Mouse (Mus musculus) gastrocnemius, adult 18-20 months (tissue): ENCODE data around the gene Adamts20. TPM values are rescaled to one million over a fixed set of nuclear protein-coding genes. Genes with fewer than 3 reads are reported as not detected.
"Not testable (repeated sequence)": the region's sequence is repeated elsewhere in the genome, so short reads cannot be mapped to it uniquely, and the experiment has no call there.

Experiments used
- DNase-seq: peaks from one replicate; pipeline ENCODE4 v3.0.0; 2021; ENCODE audit warnings: low spot score
- total RNA-seq, 2 experiments: library from RNA; stranded (reverse); gene quantifications; 2 replicates each; pipeline ENCODE4 v1.2.3; 2021

Adamts20 gene
- total RNA-seq, 2 experiments from 2014 or later: 1.9 to 2.3 TPM

DNA sequence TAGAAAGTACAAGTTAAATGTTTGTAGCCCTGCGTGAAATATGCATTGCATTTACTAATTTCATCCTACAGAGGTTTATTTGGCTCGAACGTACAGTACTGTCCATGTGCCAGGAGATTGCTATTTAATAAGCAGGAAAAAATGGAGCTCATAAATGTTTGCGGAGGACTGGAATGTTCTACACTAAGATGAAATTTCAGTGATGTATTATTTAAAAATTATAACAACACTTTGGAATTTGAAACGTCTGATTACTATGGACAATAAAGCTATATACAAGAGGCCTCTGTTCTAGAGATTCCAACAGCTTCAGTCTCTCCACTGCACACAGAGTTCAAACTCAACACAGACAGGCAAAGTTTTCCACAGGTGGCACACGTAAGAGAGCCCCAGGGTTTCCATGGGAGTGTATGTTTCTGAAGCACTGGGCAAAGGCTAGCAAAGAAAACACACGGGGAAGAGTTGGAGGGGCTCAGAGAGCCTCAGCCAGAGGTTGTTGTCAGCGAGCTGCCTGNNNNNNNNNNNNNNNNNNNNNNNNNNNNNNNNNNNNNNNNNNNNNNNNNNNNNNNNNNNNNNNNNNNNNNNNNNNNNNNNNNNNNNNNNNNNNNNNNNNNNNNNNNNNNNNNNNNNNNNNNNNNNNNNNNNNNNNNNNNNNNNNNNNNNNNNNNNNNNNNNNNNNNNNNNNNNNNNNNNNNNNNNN lies 20.6 kb downstream of the Adamts20 start:
- DNase-seq: no peak

DNA sequence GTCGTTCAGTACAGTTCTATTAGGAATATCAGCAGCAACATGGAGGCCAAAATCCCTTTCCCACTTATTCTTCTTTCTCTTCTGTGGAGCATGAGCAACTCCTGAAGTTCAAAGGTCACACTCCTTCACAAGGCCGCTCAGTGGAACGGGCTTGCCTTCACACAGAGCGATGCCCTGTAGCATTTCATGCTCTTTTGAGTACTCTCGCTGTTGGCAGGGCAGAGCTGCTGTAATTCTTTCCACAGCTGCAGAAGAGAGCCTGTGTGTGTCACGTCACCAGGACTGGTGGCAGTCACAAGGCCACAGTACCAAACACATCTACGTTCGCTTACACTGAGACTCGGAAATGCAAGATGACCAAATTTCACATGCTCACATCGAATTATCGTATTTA lies 21.2 kb downstream of the Adamts20 start:
- DNase-seq: no peak

DNA sequence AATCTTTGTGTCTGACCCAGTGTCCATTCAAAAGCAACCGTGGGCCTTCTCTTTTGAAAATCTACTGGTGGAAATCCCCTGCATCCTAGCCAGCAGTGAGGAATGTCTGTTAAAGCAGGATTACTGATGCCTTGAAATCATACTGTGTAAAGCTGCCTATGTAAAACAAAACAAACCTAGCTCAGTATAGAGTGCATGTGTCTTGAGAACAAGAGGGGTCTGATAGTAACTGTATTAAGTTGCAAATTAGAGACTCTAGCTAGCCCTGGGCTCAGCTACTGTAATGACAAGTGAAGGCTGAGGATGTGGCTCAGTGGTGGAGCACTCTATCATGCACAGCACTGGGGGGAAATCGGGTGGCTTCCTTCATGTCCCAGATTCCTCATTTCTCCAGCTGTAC lies 22.2 kb downstream of the Adamts20 start:
- DNase-seq: no peak

DNA sequence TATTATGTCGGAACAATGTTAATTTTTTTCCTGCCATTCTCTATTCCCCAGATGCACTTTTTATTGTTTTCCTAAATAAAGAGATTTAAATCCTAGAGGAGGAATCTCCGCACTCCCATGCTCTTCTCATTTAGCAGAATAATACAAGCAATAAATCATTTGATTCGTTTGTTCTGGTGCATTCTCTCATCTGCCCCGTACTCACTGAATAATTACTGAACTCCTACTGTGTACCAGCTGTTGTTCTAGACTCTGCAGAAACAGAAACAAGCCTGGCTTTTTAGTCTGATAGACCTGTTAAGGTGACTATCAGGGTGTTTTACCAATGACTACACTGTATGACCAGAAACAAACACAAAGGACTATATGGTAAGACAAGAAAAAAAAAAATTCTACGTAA lies 29.7 kb downstream of the Adamts20 start:
- no peak for DNase-seq

DNA sequence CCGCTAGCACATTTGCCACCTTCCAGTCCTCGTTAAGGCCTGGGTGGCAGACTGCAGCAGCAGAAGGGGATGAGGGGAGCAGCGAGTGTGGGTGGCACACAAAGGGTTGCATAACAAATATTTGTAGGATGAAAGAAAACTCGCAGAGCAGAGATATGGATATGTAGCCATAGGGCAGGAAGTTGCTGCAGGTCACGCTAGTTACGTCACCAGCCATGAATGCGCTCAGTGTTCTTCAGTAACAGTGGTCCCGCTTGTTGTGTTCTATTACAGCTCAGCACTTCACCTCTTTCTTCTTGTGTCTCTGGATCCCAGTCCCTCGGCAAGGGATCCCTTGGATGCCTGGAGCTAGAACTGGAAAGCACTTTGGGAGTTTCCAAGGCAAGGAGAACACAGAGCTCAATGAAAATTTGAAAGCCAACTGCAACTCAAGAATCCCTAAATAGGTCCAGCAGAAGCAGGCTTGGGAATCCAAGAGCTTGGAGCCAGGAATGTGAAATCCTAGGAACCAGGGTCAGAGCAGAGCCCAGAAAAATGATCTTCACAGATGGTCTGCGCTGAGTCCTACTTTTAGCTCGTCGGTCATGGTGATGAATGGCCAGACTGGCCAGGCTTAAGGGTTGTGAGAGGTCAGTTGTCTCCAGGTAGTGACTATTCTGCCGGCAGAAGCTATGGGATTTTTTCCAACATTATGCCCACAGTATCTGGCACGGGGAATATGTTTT lies 34.4 kb downstream of the Adamts20 start:
- peak; percentile 65 for DNase-seq

DNA sequence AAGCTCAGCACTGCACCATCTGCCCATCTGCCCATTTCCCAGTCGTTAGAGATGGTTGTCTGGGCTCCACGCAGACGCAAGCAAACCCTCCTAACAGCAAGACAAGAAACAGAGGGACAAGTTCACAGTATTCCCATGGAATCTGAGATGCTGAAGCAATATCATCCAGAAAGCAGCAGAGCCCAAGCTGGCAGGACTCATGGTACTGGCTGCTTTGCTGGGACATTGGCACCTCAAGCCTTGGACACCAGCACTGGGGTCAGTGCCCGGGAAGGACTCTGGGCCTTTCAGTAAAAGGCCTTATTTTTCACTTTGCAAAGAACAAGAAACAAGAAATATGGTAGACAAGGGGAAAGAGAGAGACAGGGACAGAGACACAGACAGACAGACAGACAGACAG lies 36.5 kb downstream of the Adamts20 start:
- DNase-seq: peak; percentile 52

DNA sequence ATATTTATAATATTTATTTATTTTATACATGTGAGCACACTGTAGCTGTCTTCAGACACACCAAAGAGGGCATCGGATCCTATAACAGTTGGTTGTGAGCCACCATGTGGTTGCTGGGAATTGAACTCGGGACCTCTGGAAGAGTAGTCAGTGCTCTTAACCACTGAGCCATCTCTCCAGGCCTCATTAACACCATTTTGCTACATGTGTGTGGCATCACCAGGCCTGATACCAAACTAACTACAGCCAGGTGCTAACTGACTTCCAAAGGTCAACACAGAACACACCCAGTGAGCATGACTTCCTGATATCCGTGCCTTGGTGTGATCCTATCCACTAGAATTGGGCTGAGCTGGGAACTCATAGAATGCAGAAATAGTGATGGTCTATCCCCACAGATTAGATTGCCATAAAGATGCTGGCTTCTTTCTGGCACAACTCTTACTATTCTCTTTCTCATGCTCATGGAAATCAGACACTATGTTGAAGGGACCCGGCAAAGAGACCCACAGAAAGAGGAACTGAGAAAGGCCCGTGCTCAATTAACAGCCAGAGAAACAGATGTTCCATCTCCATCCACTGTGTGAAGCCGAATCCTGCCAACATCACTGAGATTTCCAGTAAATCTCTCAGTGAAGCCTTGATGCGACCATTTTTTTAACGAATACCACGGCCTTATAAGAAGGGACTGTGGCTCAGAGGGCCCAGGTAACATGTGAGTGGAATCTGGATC lies 37.6 kb downstream of the Adamts20 start:
- no peak for DNase-seq

DNA sequence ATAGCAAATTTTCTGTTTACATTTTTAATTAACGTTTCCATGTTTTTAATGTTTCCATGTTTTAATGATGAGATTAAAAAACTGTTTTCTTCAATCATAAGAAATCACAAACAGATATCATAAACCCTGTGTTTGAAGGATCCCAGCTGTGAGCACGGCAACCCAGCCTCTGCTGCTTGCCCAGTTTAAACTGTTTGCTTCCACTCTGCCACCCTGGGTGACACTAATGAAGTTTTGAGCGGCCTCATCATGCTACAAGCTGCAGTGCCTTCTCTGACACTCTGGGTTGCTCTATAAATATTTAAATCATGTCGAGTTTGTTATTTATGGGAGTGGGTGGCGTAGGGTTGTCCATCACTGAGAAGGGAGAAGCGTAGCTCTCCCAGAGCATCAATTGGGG lies 44.7 kb downstream of the Adamts20 start:
- DNase-seq: no peak

DNA sequence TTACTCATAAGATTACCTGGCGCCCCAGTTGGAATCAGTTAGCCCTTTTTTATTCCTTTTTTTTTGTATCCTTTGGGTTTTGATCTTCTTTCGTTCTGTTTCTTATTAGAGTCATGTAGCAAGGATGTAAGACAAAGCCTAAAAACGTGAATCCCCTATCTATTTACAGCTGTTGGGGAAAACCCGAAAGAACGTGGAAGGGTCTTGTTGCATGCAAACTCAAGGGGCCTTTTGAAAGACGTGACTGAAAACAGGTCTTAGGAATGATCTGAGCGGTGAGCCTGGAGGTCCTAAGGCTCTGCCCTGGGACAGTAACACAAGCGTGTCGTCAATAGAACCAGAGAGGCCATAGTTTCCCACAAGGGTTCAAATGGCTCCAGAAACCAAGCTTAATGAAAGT lies 46.1 kb downstream of the Adamts20 start:
- no peak for DNase-seq

DNA sequence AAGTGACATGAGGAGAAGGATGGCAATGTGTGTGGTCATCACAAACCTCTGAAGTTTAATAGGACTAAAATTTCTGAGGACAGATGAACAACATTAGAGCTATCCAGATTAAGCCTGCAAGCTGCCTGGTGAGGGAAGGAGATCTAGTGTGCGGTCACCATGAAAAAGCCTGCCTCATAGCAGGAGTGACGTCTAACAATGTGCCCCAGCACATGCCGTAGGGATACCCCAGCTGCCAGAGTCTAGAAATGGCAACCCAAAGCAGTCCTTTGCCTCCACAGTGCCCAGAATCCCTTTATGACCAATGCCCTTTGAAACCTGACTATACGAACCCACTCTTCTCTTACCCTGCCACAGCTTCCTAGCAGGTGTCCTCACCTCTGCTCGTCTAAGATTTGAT lies 46.8 kb downstream of the Adamts20 start:
- no peak for DNase-seq

DNA sequence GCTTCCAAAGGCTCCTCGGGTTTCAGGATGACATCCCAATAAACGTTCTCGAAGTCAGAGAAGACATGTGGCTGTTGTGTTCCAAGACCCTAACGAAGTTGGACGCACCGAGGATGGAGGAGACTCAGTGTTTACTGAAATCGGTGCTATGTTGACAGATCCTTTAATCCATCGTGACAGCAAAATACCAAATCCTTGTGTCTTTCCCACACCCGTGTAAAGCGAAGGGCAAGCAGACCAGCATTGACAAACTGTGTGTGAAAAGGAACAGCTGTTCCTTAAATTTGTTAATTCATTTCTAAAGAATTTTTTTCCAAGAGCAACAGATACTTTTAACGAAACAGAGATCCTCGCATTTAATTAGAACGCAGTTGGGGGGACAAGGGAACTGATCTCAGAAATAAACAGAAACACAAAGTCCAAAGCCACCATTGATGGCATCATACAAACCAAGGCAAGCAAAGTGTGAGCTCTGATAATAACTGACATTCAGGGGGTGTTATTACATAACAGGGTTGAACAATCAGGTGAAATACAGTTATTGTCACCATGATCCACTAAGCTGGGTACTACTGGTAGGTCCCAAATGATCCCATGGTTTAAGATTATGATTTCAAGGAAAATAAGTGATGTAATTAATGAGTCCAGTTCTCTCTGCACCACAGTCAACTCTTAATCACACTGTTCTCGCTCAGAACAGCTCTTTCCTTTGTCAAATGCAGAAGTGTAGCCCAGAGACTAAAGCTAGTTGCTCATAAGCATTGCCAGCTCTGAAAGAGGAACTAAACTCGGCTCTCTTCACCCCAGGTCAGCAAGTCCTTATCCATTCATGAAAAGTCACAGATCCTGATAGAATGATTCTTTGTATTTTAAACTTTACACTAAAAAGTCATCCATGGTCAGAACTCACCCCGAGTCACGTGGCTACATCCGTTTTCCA lies 47.7 kb downstream of the Adamts20 start:
- no peak for DNase-seq

DNA sequence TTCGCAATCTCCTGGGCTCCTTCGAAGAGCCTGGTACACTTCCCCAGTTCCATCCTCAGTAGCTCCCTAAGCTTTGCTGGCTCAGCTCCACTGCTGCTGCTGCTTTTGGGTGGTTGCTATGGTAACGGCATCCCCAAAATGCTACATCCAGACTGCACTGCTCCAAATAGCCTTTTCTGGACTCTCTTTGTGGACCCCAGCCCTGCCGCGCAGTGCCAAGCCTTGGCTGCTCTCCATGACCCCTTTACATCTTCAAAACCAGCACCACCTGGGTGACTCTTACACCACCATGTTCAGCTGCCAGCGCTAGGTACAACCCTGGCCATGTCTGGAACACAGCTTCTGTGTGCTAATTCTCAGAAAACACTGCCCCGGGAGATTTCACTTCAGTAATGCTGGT lies 55.4 kb downstream of the Adamts20 start:
- no peak for DNase-seq

DNA sequence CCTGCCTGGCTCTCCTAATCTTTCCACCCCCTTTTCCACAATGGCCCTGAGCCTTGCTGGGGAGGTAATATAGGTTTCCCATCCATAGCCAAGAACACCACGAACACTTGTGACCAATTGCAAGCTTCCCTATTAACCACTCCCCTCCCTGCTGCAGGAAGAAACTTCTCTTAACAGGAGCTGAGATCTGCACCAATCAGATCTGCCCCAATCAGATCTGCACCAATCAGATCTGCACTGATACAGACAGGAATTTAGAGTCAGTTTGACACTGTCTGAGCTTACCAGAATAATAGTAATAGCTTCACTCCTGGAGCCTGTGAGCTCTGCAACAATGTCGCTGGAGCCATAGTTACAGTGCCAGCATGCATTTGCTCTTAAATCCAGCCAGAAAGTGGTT lies 58.9 kb downstream of the Adamts20 start:
- no peak for DNase-seq

DNA sequence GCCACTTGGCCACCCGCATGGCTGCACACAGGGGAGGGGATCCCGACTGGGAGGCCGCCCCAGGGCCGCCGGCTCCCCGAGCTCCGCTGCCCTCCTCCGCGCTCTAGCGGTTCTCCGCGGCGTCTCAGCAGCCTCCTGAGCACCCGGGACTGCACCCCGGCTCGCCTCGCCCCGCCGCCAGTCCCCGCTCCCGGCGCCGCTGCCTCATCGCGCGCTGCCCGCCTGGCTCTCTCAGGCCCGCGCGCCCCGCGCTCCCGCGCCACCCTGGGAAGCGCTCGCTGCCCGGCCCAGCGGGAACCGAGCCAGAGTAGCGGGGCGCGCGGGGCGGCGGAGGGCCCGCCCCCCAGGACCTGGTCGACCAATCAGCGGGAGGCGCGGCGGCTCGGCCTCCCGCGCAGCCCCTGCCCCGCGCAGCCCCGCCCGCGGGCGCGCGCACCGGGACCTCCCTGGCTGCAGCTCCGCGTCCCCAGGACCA lies 61.1 kb downstream of the Adamts20 start:
- DNase-seq: peak; percentile 69

DNA sequence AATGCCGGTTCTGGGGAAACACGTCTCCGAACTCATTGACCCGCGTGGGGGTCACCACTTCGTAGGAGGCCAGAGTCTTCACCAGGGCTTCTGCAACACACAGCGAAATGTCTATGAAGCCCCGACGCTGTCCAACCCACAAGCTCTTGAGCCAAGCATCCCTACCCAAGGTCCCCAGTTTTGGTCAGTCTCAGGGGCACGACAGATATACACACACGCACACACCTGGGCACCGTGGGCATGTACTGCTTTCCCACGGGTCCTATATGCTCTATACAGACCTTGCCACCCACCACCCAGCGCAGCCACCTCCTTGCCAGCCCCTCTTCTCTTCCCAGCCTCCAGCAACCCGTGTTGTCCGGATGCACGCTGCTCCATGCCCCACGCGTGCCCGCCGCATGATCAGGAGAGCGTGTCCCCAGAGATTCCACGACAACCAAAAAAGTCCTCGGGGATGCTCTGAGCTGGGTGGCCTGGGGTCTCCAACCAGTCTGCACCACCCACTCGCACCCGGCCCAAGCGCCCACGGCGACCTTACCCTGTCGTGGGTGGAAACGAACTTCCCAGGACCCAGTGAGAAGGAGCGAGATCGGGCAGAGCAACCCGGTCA lies 61.7 kb downstream of the Adamts20 start:
- no peak for DNase-seq

DNA sequence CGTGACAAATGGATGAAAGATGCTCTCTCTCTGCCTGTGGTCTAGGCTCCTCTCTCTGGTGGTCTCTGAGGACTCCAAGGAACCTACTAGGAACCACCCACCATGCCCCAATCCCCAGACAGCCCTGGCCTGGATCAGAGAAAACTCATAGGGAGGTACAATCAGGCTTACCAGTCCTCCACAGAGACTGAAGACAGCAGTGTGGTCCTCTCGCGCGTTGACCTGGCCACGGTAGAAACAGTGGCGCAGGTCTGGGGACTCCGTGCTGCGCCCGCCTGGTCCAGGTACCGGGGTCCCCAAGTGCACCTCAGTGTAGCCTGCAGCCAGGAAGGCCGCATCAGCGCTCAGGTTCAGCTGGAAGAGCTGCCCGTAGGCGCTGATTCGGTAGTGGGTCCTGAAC lies 62.2 kb downstream of the Adamts20 start:
- DNase-seq: no peak

DNA sequence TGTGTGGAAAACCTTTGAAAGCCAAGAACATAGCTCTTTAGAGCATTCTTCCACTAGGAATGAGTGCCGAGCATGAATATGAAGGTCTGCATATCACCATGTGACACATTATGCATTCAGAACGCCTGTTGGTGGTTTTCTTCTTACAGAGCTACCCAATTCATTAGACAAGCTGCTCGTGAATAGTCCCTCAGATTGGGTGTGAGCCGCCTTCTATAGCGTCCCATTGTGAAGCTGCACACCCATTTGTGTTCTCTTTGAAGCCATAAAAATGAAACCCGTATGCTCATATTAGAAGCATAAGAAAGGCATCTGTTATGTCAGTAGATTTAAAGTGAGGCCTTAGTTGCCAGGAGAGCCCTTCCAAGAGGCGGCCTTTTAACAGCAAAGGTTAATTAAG lies 72.5 kb downstream of the Adamts20 start:
- no peak for DNase-seq

DNA sequence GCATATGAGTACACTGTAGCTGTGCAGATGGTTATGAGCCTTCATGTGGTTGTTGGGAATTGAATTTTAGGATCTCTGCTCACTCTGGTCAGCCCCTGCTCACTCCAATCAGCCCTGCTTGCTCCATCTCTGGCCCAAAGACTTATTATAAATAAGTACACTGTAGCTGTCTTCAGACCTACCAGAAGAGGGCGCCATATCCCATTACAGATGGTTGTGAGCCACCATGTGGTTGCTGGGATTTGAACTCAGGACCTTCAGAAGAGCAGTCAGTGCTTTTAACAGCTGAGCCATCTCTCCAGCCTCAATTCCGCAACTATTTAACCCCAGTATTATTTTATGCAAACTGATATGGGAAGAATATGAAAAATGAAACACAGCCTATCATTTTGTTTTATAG lies 75.1 kb downstream of the Adamts20 start:
- not testable (repeated sequence) for DNase-seq

DNA sequence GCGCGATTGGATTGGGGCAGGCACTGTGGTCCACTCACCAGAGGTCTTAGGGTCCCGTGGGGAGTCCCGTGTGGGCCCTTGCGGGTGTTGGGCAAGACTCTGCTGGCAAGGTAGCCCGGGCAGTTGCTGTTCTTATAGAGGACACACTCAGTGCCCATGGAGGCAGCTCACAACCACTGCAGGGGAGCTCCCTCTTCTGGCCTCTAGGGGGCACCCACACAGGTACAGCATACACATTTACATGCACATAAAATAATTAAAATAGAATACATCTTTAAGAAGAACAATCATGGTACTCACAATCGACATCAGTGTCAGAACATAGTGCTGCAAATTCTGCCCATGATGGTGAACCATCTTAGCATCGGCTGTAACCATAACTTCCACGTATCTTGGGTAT lies 85.8 kb downstream of the Adamts20 start:
- no peak for DNase-seq

DNA sequence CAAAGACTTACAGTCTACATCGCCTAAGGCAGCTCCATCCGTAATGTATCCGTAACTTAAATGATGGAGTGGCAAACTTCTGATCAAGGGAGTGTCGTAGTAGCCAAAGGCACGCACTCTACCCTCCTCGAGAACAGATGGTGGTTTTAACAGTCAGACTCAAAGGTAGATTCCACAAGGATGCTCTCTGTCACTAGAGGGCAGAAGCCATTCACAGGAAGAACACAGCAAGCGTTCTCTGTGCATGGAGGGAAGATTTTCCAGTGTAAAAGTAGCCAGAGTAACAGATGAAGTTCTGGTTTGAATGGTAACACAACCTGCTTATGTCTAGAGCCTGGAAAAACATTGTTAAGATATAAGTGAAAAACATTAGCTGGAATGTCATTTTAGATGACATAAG lies 92.7 kb downstream of the Adamts20 start:
- DNase-seq: peak; percentile 17

DNA sequence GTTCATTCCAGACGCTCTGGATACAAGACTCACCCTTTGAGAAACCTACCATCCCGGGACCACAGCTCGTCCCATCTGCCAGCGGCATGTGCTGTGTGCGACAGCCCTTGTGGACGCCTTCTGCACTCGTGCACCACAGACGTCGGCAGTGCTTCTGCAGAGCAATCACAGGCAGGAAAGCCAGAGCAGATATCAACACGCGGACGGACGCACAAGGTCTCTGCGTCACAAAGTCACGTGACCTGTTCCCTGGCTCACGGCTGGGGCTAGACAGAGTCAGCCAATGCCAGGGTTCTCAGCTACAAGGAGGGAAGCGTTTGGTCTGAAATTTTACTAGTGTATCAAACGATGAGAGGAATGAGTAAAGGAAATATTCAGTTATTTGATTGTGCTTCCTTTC lies 116.2 kb downstream of the Adamts20 start:
- no peak for DNase-seq
